Mouse (Mus musculus): ENCODE results near the gene Scube1. TPM values are rescaled to one million over a fixed set of nuclear protein-coding genes. Genes with fewer than 3 reads are reported as not detected.

Gene Scube1
- polyA plus RNA-seq, 1 experiment from 2014 or later: 0.16 TPM

DNA sequence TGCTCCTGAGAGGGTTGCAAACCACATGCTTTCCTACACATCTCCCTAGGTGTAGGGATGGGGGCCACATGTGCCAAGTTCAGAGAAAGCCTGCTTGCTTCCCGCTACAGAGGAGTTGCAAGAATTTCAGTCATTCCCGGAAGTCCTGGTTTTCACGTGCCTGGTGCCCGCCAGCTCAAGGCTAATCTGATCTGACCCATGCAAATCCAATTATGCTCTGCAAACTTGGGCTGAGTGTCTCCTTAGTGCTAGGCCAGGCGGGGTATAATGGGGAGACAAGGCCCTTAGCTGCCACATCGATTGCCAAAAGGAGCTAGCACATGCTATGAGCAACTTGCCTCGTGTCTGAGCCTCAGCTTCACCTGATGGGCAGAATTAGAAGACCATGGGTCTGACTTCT, 62.7 kb downstream of the Scube1 start:
- Histone ChIP-seq H3K4me2 (no peak overlapping the region), H3K9ac (no peak overlapping the region), H3K36me3 (no peaks in the 10 kb centered on the region), H3K27me3 (no peaks in the 10 kb centered on the region), H3K4me3 (replicated peaks) (no peak overlapping the region), H3K4me1 (replicated peaks) (no peaks in the 10 kb centered on the region), H3K9me3 (replicated peaks) (no peaks in the 10 kb centered on the region), H3K27ac (no peak overlapping the region)
- DNase-seq (no peak), ATAC-seq (ENCODE audit: low read depth) (no peak)
- 40% methylated on average over 7 of the region's 7 CpGs for WGBS (ENCODE audit: insufficient replicate concordance)

DNA sequence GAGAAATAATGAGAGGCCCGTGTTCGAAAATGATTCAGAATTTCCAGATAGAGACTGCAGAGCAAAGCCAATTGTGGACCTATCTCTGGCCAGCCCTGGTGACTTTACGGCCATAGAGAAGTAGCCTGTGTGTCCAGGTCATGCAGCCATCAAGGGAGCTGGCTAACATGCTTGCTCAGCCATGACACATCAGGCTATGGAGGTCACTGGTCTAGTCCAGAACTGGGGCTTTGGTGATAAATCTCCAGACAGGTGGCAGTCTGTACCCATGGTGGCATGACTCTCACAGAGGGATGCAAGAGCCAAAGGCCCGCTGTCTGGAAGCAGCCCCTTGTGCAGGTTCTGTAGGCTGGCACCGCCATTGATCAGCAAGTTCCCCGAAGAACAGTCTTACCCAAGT, 82.3 kb downstream of the Scube1 start:
- no peak overlapping the region for H3K4me2 ChIP-seq
- no peak overlapping the region for H3K27ac ChIP-seq
- H3K9ac ChIP-seq: no peak overlapping the region
- DNase-seq: no peak
- H3K27me3 ChIP-seq: no peaks in the 10 kb centered on the region
- no peak for ATAC-seq (ENCODE audit: low read depth)
- WGBS (ENCODE audit: insufficient replicate concordance): 71% methylated on average over 6 of the region's 6 CpGs
- no peaks in the 10 kb centered on the region for H3K36me3 ChIP-seq
- no peaks in the 10 kb centered on the region for H3K9me3 ChIP-seq (replicated peaks)
- H3K4me1 ChIP-seq (replicated peaks): no peaks in the 10 kb centered on the region
- H3K4me3 ChIP-seq (replicated peaks): no peak overlapping the region

GRCm38 (mm10) chr15:83640208-83640607, 84.6 kb downstream of the Scube1 start:
- ATAC-seq (ENCODE audit: low read depth) (no peak), DNase-seq (no peak)
- H3K9ac ChIP-seq: no peak overlapping the region
- no peaks in the 10 kb centered on the region for H3K9me3 ChIP-seq (replicated peaks)
- no peak overlapping the region for H3K4me2 ChIP-seq
- WGBS (ENCODE audit: insufficient replicate concordance): 20% methylated on average over 4 of the region's 4 CpGs
- no peaks in the 10 kb centered on the region for H3K4me1 ChIP-seq (replicated peaks)
- H3K27ac ChIP-seq: no peak overlapping the region
- no peaks in the 10 kb centered on the region for H3K36me3 ChIP-seq
- no peak overlapping the region for H3K4me3 ChIP-seq (replicated peaks)
- H3K27me3 ChIP-seq: no peaks in the 10 kb centered on the region

GRCm38 (mm10) chr15:83639160-83639559, 85.7 kb downstream of the Scube1 start:
- WGBS (ENCODE audit: insufficient replicate concordance): 51% methylated on average over 3 of the region's 3 CpGs

DNA sequence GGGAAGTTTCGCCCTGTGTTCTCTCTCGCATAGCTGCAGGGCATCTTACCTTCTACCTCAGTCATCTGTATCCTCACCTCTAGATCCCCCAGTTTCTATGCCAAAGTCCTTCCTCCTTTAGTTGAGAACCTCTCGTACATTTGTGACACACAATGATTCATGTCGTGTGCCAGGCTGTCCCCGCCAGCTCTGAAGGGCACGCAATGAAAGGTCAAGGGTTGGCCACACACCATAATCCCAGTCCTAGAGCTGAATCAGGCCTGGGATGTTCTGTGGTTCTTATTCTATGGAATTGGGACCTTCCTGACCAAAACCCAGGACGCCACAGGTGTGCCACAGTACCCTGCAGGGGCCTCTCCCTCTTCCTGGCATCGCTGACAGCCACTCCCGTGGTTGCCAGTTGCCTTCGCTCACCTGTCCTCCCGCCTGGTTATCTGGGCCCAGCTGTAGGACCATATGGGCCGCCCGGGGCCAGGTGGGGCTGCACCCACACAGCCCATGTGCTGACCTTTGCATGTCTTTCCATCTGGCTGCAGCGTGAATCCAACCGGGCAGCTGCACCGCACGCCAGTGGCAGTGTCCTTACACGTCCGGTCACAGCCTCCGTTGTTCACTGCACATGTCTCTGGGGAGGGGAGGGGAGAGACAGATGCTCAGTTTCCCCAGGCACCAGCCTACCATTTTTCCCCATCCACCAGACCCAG, 86.5 kb downstream of the Scube1 start:
- H3K4me2 ChIP-seq: no peak overlapping the region
- H3K27me3 ChIP-seq: no peaks in the 10 kb centered on the region
- H3K27ac ChIP-seq: no peak overlapping the region
- no peak overlapping the region for H3K9ac ChIP-seq
- ATAC-seq (ENCODE audit: low read depth): no peak
- no peak overlapping the region for H3K4me3 ChIP-seq (replicated peaks)
- no peaks in the 10 kb centered on the region for H3K36me3 ChIP-seq
- WGBS (ENCODE audit: insufficient replicate concordance): 76% methylated on average over 20 of the region's 20 CpGs
- no peaks in the 10 kb centered on the region for H3K4me1 ChIP-seq (replicated peaks)
- no peak for DNase-seq
- H3K9me3 ChIP-seq (replicated peaks): no peaks in the 10 kb centered on the region

More at GRCm38 (mm10) chr15:83639160-83639559, 85.7 kb downstream of the Scube1 start:
- ATAC-seq (ENCODE audit: low read depth) (no peak), DNase-seq (no peak)
- Histone ChIP-seq H3K4me2 (no peak overlapping the region), H3K36me3 (no peaks in the 10 kb centered on the region), H3K27ac (no peak overlapping the region), H3K9ac (no peak overlapping the region), H3K4me3 (replicated peaks) (no peak overlapping the region), H3K4me1 (replicated peaks) (no peaks in the 10 kb centered on the region), H3K9me3 (replicated peaks) (no peaks in the 10 kb centered on the region), H3K27me3 (no peaks in the 10 kb centered on the region)

DNA sequence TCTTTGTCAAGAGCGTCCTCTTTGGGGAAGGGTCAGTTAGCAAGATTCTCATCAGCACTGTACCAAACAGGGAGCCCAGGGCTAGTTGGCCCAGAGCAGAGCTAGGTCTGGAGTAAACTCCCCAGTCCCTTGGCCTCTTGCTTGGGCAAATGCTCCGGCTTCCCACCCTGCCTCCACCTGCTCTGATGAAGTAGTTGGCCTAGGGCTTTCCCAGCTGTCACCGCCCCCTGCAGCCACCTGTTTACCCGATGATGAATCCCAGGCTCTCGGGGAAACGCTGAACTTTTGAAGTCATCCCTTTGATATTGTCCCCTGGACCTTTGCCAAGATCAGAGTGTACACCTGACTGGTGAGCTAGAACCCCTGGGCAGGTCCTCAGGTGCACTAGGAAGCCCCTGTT, 88.1 kb downstream of the Scube1 start:
- Histone ChIP-seq H3K27ac (no peak overlapping the region), H3K4me3 (replicated peaks) (no peak overlapping the region), H3K9ac (no peak overlapping the region), H3K9me3 (replicated peaks) (no peaks in the 10 kb centered on the region), H3K4me1 (replicated peaks) (no peaks in the 10 kb centered on the region), H3K27me3 (no peaks in the 10 kb centered on the region), H3K4me2 (no peak overlapping the region), H3K36me3 (no peaks in the 10 kb centered on the region)
- no peak for ATAC-seq (ENCODE audit: low read depth)
- no peak for DNase-seq
- WGBS (ENCODE audit: insufficient replicate concordance): 43% methylated on average over 6 of the region's 6 CpGs

DNA sequence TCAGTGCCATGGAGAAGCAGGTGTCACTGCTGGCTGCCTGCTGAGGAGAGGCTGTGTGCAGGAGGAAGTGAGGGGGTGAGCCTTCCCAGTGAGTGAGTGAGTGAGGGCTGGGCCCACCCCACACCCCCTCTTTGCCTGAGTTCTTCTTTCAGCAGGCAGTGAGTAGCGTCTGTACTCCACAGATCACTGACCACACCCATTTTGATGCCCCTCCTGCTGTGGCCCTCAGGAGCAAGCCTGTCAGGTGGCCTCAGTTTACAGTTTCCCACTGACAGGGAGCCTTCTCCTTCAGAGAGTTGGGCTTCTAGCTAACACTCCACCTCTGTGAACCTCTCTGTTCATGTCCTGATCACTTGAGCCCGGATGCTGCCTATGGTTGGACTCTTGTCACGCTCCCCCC, 89.6 kb downstream of the Scube1 start:
- H3K27ac ChIP-seq: no peak overlapping the region
- no peaks in the 10 kb centered on the region for H3K9me3 ChIP-seq (replicated peaks)
- no peak overlapping the region for H3K4me2 ChIP-seq
- no peaks in the 10 kb centered on the region for H3K27me3 ChIP-seq
- DNase-seq: no peak
- H3K4me1 ChIP-seq (replicated peaks): no peaks in the 10 kb centered on the region
- H3K36me3 ChIP-seq: no peaks in the 10 kb centered on the region
- no peak for ATAC-seq (ENCODE audit: low read depth)
- no peak overlapping the region for H3K4me3 ChIP-seq (replicated peaks)
- 15% methylated on average over 3 of the region's 3 CpGs for WGBS (ENCODE audit: insufficient replicate concordance)
- no peak overlapping the region for H3K9ac ChIP-seq

DNA sequence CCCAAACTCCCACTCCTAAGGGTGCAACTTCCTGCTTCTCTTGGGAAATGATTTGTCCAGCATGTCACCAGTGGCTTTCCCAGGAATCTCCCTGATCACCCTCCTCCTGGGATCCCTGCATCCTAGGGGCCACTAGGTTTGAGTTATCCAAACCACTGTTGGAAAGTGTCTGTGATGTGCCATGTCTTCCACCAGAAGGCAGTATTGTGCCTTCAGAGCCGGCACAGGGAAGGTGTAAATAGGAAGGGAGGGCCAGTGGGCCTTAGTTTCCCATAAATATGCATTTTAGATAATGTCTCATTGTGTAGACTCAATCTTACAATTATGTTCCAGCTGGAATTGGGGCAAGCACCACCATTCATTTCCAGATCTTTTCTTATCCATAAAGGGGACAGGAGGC, 90.7 kb downstream of the Scube1 start:
- WGBS (ENCODE audit: insufficient replicate concordance): 8% methylated on average over 1 of the region's 1 CpGs
- Histone ChIP-seq H3K4me1 (replicated peaks) (no peaks in the 10 kb centered on the region), H3K4me3 (replicated peaks) (no peak overlapping the region), H3K9me3 (replicated peaks) (no peaks in the 10 kb centered on the region), H3K27ac (no peak overlapping the region), H3K4me2 (no peak overlapping the region), H3K9ac (no peak overlapping the region), H3K27me3 (no peaks in the 10 kb centered on the region), H3K36me3 (no peaks in the 10 kb centered on the region)
- ATAC-seq (ENCODE audit: low read depth) (no peak), DNase-seq (no peak)

- no peaks in the 10 kb centered on the region for H3K36me3 ChIP-seq
- H3K4me2 ChIP-seq: no peak overlapping the region
- 63% methylated on average over 7 of the region's 7 CpGs for WGBS (ENCODE audit: insufficient replicate concordance)
- no peak overlapping the region for H3K4me3 ChIP-seq (replicated peaks)
- H3K27ac ChIP-seq: no peak overlapping the region
- no peaks in the 10 kb centered on the region for H3K9me3 ChIP-seq (replicated peaks)
- no peak for DNase-seq
- H3K27me3 ChIP-seq: no peaks in the 10 kb centered on the region
- no peak overlapping the region for H3K9ac ChIP-seq
- ATAC-seq (ENCODE audit: low read depth): no peak
- H3K4me1 ChIP-seq (replicated peaks): no peaks in the 10 kb centered on the region
Observed at GRCm38 (mm10) chr15:83631071-83631470, 93.8 kb downstream of the Scube1 start.

GRCm38 (mm10) chr15:83629716-83630115, 95.1 kb downstream of the Scube1 start:
- H3K4me2 ChIP-seq: no peak overlapping the region
- H3K27ac ChIP-seq: no peak overlapping the region
- DNase-seq (no peak), ATAC-seq (ENCODE audit: low read depth) (no peak)
- no peak overlapping the region for H3K9ac ChIP-seq
- no peaks in the 10 kb centered on the region for H3K4me1 ChIP-seq (replicated peaks)
- H3K36me3 ChIP-seq: no peaks in the 10 kb centered on the region
- no peaks in the 10 kb centered on the region for H3K9me3 ChIP-seq (replicated peaks)
- H3K27me3 ChIP-seq: no peaks in the 10 kb centered on the region
- no peak overlapping the region for H3K4me3 ChIP-seq (replicated peaks)
- 63% methylated on average over 3 of the region's 3 CpGs for WGBS (ENCODE audit: insufficient replicate concordance)

DNA sequence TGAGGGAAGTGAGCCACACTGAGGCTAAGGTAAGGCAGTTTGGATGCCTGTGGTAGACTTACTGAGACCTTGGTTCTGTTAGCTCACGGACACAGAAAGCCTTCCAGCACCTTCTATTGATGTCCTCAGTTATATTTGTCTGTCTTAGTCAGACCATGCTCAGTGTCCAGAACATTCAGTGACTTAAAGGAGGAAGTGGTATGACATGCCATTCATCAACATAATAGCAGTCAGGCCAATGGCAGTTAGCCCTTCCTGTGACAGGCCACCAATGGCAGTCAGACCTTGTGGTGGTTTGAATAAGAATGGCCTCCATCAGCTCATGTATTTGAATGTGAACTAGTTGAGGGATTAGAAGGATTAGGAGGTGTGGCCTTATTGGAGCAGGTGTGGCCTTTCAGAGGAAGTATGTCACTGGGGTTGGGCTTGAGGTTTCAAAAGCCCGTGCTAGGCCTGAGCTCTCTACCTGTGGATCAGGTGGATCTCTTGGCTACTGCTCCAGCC, 98.6 kb downstream of the Scube1 start:
- DNase-seq (no peak), ATAC-seq (ENCODE audit: low read depth) (no peak)
- Histone ChIP-seq H3K36me3 (no peaks in the 10 kb centered on the region), H3K4me3 (replicated peaks) (no peak overlapping the region), H3K9me3 (replicated peaks) (no peaks in the 10 kb centered on the region), H3K9ac (no peak overlapping the region), H3K4me2 (no peak overlapping the region), H3K27me3 (no peaks in the 10 kb centered on the region), H3K27ac (no peak overlapping the region), H3K4me1 (replicated peaks) (no peaks in the 10 kb centered on the region)
- WGBS (ENCODE audit: insufficient replicate concordance): 67% methylated on average over 2 of the region's 2 CpGs

DNA sequence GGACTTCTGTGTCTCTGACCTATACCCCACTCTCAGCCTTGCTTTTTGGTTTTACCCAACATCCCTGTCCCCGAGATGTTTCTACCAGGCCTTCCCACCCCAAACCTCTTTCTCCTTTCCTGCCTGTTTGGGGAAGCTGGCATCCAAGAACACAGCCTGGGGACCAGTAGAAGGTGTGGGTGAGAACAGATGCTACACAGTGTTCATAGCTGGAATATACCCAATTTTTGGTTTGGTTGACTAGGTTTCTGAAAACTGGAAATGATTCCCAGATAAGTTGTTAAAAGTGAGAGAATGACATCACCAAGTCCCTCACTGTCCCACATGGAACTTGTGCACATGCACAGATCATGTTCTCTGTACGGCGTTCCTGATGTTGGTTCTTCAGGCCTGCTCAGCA, 109.6 kb downstream of the Scube1 start:
- Histone ChIP-seq H3K4me1 (replicated peaks) (no peaks in the 10 kb centered on the region), H3K9me3 (replicated peaks) (no peaks in the 10 kb centered on the region), H3K4me3 (replicated peaks) (no peak overlapping the region), H3K4me2 (no peak overlapping the region), H3K27me3 (no peaks in the 10 kb centered on the region), H3K36me3 (no peaks in the 10 kb centered on the region), H3K27ac (no peak overlapping the region), H3K9ac (no peak overlapping the region)
- ATAC-seq (ENCODE audit: low read depth): no peak
- no peak for DNase-seq
- 73% methylated on average over 3 of the region's 3 CpGs for WGBS (ENCODE audit: insufficient replicate concordance)
